Mouse (Mus musculus) adrenal gland, postnatal 10 days (tissue): ENCODE results near the gene Sox3. TPM values are rescaled to one million over a fixed set of nuclear protein-coding genes. Genes with fewer than 3 reads are reported as not detected.

Source experiments
- DNase-seq: peaks from one replicate; pipeline ENCODE4 v3.0.0; 2021; ENCODE audit warnings: mixed read lengths
- long read RNA-seq, 2 experiments: library from polyadenylated mRNA; stranded (forward); transcript quantifications; one replicate each; pipeline ENCODE4 v2.0.0; 2021
- total RNA-seq, 2 experiments: library from RNA; stranded (reverse); gene quantifications; 2 replicates each; pipeline ENCODE4 v1.2.3; 2021

Gene Sox3
- total RNA-seq, result under 1 TPM in 1 of 2 experiments, not detected in 1; 0.42 TPM
- long read RNA-seq, experiment 1, partial matches to known transcripts, result 0 of 1 reads
- long read RNA-seq, experiment 1, other reads (novel, unspliced or antisense), result 0 of 1 reads
- long read RNA-seq, experiment 2, result 0 reads

- DNase-seq, result peak; percentile 1
These were observed at the start of gene Sox3 for GRCm38 (mm10) chrX:60892801-60893681. Gene Sox3 (minus strand): TSS chrX:60893430.

- no peak for DNase-seq
These were observed 47.0 kb upstream of the Sox3 start for GRCm38 (mm10) chrX:60940225-60940624.

DNA sequence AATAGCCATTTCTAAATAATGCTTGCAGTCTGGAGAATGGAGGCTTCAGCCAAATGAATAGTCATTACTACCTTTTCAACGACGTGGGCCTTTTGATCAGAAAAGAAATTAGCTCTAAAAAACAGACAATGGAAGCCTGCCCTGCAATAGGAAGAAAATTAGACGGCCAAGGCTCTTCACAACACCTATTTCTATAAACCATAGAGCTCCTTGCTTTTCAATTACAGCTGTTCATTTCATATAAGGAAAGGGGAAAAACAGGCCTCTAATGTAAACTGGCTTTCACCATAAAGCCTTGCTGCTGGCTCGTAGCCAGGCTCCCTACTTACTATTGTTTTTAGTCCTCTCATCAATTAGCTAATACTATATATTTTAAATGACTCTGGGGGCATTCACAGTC, 6.3 kb upstream of the Sox3 start:
- no peak for DNase-seq

GRCm38 (mm10) chrX:60898641-60899040, 5.4 kb upstream of the Sox3 start:
- no peak for DNase-seq

GRCm38 (mm10) chrX:60896296-60896695, 3.1 kb upstream of the Sox3 start:
- DNase-seq, result no peak

GRCm38 (mm10) chrX:60895416-60895815, 2.2 kb upstream of the Sox3 start:
- DNase-seq, result no peak

GRCm38 (mm10) chrX:60893720-60894543, 702 bp upstream of the Sox3 start:
- DNase-seq, result peak; percentile 1

- DNase-seq, result peak; percentile 6
These were observed 981 bp downstream of the Sox3 start for GRCm38 (mm10) chrX:60892098-60892800.

- peak; percentile 4 for DNase-seq
These were observed 1.7 kb downstream of the Sox3 start for GRCm38 (mm10) chrX:60891329-60892095.

DNA sequence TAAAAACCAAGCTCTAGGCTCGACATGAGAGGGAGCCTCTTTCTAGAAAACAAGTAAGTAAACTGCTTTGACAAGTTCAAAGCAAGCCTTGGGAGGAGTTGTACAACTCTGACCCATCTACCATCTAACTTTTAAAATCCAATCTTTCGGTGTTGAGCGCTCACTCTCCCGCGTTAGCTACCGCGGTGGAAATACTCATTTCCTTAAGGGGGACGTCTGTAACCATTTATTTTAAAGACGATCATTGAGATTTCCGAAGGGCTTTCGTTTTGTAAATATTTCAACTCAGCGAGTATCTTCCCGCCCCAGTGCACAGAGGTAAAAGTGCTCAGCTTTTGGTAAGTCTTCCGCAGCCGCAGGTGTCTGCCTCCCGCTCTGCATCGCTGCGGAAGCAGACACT, 2.6 kb downstream of the Sox3 start:
- no peak for DNase-seq

DNA sequence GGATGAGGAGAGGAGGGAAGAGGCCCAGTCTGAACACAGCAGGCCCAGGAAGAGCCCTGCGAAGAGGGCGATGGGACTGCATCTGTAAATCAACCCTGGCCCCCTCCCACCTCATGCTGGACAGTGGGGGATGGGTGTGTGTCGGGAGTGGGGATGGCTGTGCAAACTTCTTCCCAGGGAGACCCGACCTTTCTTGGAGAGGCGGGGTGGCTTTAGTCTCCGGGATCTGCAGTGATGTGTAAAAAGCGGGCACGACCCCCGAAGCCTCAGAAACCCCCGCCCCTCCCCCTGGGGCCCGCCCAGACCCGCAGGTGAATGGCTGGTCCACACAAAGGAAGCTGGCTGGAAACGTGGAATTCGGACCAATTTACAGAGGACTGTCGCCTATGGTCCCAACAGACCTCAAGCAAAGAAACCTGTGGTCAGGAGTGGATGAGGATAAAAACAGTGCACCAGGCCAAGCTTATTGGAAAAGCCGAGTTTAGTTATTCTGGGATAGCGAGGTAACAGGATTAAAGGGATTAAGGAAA, 3.2 kb downstream of the Sox3 start:
- DNase-seq, result no peak
